Mouse (Mus musculus) retina, adult 2 months (tissue): ENCODE measurements at regions not wholly inside any gene's neighbourhood (a gene's known extent, or its start where the extent isn't known, plus 50 kb on each side); places are given as distances from the start of the nearest gene placed in this dataset.
"Not testable (repeated sequence)": the region's sequence is repeated elsewhere in the genome, so short reads cannot be mapped to it uniquely, and the experiment has no call there.

ENCODE experiments used
- DNase-seq: peaks from one replicate; pipeline ENCODE4 v3.0.0-alpha.2; 2012; ENCODE audit warnings: low read depth, low spot score

DNA sequence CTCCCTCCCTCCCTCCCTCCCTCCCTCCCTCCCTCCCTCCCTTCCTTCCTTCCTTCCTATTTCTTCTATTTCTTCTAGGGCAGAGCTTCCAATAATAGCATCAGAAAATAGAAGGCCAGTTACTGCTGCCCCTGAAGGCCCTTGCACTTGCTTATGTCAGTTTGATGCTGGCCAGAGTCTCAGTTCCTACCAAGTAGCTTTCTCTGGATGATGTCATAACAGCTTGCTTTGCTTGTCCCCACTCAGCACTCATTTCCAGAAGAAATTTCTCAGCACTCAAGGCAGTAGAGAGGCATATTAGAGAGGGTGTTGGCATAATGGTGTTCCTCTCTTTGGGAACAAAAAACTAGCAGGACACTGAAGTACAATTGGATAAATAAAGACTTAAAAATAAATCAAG is 811.6 kb upstream of the 4930444P10Rik start:
- DNase-seq, result no peak

DNA sequence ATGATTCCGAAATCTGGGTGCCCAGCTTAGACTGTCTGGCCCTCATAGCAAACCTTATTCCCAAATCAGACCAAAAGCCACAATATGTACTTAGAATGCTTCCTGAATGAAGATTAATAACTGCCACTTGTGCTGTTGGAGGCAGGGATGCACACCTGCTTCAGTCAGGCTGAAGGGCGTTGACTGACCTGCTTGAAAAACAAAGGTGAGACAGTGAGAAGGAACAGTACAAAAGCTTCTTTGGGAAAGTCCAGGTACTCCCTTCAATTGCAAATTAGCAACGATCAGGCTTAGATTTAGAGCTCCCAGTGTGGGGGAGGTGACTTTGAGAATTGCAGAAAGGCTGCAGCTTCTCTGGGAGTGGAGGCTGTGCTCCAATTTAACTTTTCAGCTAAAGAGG is 775.3 kb upstream of the 4930444P10Rik start:
- DNase-seq, result not testable (repeated sequence)

DNA sequence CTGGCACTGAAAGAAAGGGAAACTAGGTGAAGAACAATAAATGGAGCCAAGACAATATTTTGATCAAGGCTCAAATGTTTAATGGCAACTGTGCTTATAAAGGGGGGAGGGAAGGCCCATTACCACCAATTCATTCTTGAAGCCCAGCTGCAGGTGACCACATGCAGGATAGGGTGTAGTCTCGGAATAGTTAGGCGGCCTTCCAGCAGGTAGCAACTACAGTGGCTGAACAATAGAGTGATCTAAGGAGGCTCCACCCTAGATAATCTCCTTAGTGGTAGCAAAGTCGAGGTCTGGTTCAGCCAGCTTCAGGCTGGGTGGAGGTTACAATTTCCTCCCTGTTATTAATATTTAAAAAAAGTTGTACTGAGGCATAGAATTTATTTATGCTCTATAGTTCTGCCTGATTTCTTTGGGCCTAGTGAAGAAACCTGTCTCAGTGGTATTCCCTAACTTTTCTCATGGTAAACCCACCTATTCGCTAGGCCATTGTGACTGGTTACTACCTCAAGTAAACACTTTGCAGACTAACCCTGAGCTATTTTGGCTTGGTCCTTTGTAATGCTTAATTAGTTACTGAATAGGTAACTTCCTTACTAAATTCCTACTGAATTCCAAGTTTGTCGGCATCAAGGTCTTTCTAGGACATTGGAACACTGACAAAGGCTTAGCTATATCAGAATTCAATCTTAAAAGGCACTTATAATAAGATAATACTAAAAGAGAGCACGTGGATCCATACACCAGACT is 774.1 kb upstream of the 4930444P10Rik start:
- not testable (repeated sequence) for DNase-seq

DNA sequence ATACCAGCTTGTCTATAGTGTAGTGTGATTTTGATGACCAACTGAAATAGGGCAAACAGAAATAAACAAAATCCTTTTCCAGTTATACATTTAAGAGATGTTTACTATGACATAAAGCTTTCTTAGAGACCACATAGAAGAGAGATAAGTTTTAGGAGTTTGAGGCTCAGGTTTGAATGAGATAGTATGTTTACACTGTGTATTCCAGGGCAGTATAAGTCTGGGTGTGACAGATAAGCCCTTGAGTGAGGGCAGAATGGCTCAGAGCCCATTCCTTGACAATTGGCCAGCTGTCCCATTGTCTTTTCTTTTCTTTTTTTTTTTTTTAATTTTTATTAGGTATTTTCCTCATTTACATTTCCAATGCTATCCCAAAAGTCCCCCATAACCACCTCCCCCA is 744.0 kb upstream of the 4930444P10Rik start:
- no peak for DNase-seq

DNA sequence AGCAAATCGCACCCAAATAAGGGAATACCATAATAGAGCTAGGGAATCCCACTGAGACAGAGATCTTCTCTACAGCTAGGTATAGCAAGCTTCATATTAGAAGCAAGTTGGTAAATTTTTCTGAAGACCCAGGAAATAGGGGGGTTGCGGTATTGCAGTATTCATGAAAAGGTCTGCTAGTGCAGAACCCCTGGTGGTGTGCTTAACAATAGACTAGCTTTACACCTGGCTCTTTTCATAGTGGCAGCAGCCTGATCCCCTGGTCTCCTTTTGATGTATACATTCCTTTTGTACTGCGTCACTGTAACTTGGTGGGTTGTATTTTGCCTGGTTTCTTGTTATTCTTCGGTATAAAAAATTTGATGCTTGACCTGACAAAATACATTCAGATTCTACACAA is 731.6 kb upstream of the 4930444P10Rik start:
- not testable (repeated sequence) for DNase-seq

DNA sequence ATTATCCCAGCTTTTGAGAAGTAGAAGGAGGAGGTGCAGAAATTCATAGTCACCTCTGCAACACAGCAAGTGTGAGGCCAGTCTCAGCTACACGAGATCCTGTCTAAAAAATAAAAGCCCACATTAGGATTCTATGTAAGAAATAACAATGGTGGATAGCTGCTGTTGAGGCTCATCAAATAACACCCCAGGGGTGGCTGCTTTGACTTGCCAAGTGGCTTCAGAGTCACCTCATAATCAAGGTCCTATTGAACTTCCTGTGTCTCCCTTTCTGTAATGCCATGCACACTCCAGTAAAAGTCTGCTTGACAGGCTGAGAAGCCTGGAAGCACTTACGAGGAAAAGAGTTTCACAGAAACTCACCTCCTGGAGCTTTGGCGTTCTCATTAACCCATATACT is 730.9 kb upstream of the 4930444P10Rik start:
- DNase-seq, result no peak

DNA sequence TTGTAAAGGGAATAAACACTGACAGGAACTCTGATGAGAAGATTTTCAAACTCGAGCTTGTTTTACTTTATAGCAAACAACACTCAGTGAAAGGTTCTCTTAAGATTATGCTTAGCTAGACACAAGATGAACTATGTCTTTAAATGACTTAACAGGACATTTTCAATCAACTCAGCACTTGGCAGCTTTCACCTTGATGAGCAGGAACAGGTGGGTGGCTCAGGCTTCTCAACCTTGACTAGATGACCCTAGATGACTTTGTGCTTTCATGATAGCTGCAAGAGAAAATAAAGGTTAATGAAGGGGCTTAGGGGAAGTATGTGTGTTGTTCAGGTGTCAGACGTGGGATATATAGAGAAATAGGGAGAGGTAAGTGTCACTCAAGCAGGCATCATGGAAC is 728.1 kb upstream of the 4930444P10Rik start:
- DNase-seq, result no peak

DNA sequence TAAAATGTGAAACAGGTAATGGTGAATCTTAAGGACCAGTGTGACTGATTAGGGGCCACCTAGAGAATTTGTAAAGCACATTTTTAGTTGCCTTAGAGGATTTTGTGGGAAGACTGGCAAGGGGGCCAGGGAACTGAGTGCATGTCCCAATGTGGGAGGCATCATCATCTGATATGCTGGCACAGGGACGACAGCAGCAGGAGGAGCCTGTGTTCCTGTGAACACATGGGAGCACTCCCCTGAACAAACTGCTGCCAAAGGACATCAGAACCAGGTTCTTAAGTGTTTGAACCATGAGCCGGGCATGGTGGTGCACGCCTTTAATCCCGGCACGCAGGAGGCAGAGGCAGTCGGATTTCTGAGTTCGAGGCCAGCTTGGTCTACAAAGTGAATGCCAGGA is 723.4 kb upstream of the 4930444P10Rik start:
- DNase-seq, result no peak

DNA sequence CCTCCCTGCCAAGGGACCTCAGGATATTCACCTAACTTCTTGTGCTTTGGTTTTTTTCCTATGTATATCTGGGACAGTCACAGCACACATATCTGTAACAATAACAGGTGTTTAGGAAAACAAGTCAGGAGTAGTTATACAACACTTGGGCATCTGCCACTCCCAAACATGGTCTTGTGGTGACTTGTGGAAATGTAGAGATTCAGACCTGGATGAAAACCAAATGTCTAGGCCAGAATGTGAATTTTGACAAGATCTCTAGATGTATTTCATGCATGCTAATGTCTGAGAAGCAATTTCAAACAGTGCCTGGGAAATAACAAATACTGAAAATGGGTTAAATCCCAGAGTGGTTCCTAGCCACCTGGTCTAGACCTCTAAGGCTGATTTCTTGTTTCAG is 722.6 kb upstream of the 4930444P10Rik start:
- no peak for DNase-seq

DNA sequence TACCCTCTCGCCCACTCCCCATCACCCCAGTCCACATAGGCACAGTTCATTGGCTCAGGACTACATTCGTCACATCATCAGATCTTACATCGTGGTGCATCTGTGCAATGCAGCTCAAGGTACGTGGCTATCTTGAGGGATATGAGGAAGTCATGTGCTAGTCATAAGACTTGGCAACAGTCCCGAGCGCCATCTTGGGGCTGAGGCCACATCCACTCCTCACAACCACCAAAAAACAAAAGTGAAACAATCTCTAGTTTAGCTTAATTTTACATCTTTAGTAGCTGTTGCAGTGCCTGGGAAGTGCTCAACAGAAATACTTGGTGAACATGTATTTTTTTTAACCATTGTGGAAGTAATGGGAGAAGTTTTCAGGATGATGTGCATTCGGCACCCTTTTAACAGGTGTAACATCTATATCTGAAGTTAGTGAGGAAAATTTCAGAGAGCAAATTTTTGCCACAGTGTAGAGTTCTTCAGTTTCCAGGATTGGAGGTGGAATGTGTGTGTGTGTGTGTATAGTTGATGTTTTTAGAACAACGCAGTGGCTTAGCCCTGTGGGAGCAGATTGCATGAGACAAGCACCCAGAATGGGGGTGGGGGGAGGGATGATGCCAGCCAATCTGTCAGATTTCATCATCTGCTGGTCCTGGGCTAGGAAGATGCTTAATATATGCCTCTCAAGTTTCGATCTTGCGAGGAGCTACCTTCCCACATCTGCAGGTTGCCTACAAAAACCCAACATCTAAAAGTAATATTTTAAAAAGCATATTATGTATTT is 716.4 kb upstream of the 4930444P10Rik start:
- DNase-seq, result no peak

DNA sequence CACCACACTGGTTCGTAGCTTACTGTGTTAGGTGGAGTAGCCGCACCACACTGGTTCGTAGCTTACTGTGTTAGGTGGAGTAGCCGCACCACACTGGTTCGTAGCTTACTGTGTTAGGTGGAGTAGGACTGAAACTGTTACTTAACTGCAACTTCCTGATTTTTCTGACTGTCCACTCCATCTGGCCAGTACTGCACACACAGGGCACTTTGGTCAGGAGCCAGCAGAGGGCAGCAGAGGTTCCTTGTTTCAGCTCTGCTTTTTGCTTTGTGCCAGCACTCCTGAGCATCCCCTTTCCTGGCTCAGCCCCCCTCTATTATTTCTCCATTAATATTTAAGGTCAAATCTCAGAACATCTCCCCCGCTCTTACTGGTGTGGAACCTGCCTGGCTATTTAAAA is 705.2 kb upstream of the 4930444P10Rik start:
- DNase-seq, result peak; percentile 33

DNA sequence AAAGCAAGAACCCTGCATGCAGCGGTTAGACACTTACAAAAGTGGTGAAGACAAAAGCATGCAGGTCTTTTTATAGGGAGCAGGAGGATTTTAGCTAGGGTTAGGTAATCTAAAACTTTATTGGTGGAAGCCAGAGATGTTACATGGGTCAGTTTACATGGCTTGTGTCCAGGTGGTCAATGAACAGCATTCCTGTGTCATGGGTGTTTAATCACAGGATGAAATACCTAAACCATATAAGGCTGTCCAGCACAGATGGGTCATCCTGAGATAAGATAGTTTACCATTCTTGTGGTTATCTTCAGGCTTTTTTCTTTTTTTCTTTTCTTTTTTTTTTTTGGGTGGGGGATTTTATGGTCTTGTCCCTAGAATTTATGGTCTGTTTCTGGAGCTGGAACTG is 703.3 kb upstream of the 4930444P10Rik start:
- DNase-seq, result no peak

DNA sequence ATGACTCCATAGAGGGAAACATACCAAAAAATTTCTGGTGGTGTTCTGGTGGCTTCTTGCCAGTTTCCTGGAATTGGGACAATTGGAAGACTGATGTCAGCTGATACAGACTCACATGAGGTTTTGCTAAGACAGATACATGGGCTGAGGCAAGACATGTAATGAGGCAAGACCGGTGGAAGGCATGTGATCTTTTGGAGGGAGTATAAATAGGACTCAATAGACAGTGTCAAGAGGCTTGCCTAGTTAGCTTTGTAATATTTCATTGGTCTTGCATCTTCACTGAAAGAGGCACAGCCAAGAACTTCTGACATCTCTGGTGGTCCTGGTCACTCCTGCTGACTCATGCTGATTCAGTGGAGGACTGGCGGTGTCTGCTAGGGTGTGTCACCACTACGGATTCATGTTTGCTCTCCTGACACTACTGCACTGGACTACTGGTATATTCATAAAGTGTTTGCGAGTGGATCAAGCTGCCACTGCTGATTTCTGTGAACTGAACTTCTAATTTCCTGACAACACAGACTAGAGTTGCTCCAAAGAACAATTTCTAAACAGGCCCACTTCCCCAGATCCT is 697.7 kb upstream of the 4930444P10Rik start:
- DNase-seq, result no peak

DNA sequence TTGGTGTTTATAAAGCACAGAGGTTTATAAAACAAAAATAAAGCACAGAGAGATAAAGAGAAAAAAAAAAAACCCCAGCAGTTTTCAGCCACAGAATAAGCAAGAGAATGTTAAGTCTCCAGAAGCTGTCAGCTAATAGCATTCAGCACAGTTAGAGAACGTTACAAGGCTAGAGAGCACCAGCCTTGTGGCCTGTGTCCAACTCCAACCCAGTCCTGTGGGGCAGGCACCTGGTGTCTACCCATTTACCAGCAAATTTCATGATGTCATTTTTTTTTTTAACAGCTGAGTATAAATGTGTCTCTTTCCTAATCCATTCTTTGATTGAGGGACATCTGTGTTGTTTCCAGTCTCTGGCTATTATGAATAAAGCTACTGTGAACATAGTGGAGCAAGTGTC is 686.7 kb upstream of the 4930444P10Rik start:
- DNase-seq, result no peak

DNA sequence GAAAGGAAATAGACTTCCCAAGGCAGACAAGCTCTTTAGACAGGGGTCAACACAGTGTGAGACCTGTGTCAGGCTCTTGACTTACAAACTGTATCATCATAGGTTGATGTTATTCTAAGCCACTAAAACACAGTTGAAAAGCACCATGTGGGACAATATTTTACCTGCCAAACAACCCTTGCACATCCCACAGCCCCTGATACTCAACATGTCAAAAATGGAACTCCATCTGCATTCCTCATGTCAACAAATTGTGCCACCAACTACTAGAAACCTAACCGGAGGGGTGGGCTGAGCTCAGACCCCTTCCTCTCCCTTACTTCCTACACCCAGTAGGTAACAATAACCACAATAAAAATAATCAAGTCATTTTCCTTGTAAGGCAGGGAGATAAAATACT is 667.8 kb upstream of the 4930444P10Rik start:
- DNase-seq, result no peak
